18 mouse cellular contexts compared by ENCODE assay signal in the genomic region with DNA sequence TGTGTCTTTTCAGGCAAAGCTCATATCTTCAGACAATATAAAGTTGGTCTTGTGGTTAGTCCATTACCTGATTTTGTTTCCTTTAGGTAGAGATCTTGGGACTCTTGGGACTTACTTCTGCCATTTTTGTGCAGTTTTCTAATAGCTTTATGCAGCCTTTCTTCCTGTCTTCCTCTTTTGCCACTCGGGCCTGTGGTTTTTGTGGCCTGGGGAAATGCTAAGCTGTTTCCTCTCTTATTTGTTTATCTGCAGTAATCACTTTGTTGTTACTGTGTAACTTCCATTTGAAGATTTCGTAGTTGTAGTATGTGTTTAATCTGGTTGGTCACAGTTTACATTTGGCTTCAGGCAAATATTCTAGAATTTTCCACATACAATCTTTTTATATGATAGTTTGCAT. TPM values are rescaled to one million over a fixed set of nuclear protein-coding genes. Genes with fewer than 3 reads are reported as not detected.
A peak's percentile ranks its signal among the peaks of the same experiment; 100 is the strongest.
DNase-seq lines count a peak whose midpoint lies in the region; ATAC-seq and TF ChIP-seq lines count a peak whose summit lies in the region.
"Had no signal": no experiment of that assay in that cellular context is flagged by ENCODE, and none has a peak within 500 bp of the region (broad histone marks: within the 10 kb centered on the region; RNA-seq: fewer than 3 reads in every experiment).

No protein-coding gene starts in this region.

- no peak for TF ChIP-seq RAD21 in MEL (IDR thresholded peaks at IDR 0.05; ENCODE audit: low read depth, low read length)

- TF ChIP-seq CTCF in liver, adult 2 months (IDR thresholded peaks at IDR 0.05; ENCODE audit: low read depth, low read length): no peak
- no peak for TF ChIP-seq CTCF in MEL (IDR thresholded peaks at IDR 0.05 in 2 of 3, conservative IDR thresholded peaks at IDR 0.05 in 1 of 3; ENCODE audit: control insufficient read depth in 1 of 3, insufficient read depth in 1 of 3, low read depth in 2 of 3, low read length in 3 of 3, poor library complexity in 1 of 3, severe bottlenecking in 1 of 3)

- no peak for ATAC-seq in liver, embryonic 11.5 days (replicated peaks; ENCODE audit: low FRiP score)
- ATAC-seq: forebrain, embryonic 14.5 days; inflammation-experienced regulatory T-cells, adult 6 months had no signal

- no peaks in the 10 kb centered on the region for H3K79me2 ChIP-seq in liver, adult 2 months (ENCODE audit: control insufficient read depth, insufficient read depth, low read length)
- no peaks in the 10 kb centered on the region for H3K79me2 ChIP-seq in MEL (ENCODE audit: control insufficient read depth, insufficient read depth, low read length, poor library complexity)

- no peak for TF ChIP-seq POLR2A in liver, adult 2 months (IDR thresholded peaks at IDR 0.05; ENCODE audit: extremely low read depth, insufficient read depth, low read length)
- no peak for TF ChIP-seq POLR2A in MEL (IDR thresholded peaks at IDR 0.05; ENCODE audit: control insufficient read depth in 1 of 2, insufficient read depth in 1 of 2, low read depth in 1 of 2, low read length in 2 of 2, poor library complexity in 1 of 2)

- H3K27ac ChIP-seq in liver, adult 2 months (replicated peaks; ENCODE audit: insufficient read depth, low read depth, low read length): no peak overlapping the region
- H3K27ac ChIP-seq in liver, embryonic 11.5 days (ENCODE audit: low read depth, low read length): no peak overlapping the region
- H3K27ac ChIP-seq in MEL (ENCODE audit: control insufficient read depth, low read depth, low read length): no peak overlapping the region
- H3K27ac ChIP-seq: heart, adult 2 months; limb, embryonic 12.5 days; lung, embryonic 15.5 days had no signal

- H3K36me3 ChIP-seq in liver, adult 2 months (ENCODE audit: control insufficient read depth, insufficient read depth, low read length): no peaks in the 10 kb centered on the region
- H3K36me3 ChIP-seq in liver, embryonic 11.5 days (ENCODE audit: control insufficient read depth, insufficient read depth, low read length): no peaks in the 10 kb centered on the region
- H3K36me3 ChIP-seq in MEL (ENCODE audit: control insufficient read depth in 1 of 2, insufficient read depth in 2 of 2, low read length in 2 of 2): no peaks in the 10 kb centered on the region
- H3K36me3 ChIP-seq: limb, embryonic 12.5 days; lung, embryonic 15.5 days had no signal

- H3K4me1 ChIP-seq in liver, adult 2 months (ENCODE audit: control insufficient read depth, insufficient read depth, low read length): no peaks in the 10 kb centered on the region
- no peaks in the 10 kb centered on the region for H3K4me1 ChIP-seq in liver, embryonic 11.5 days (replicated peaks; ENCODE audit: control insufficient read depth, insufficient read depth, low read length)
- H3K4me1 ChIP-seq in MEL (ENCODE audit: control insufficient read depth in 1 of 2, insufficient read depth in 2 of 2, low read length in 2 of 2): no peaks in the 10 kb centered on the region
- H3K4me1 ChIP-seq: limb, embryonic 12.5 days; lung, embryonic 15.5 days had no signal

- no peaks in the 10 kb centered on the region for H3K9me3 ChIP-seq in liver, embryonic 11.5 days (ENCODE audit: control insufficient read depth, low read length)
- no peaks in the 10 kb centered on the region for H3K9me3 ChIP-seq in MEL (replicated peaks; ENCODE audit: insufficient read depth, low read length)
- H3K9me3 ChIP-seq: limb, embryonic 12.5 days; lung, embryonic 15.5 days had no signal

- peak; percentile 10 for DNase-seq in liver, adult 2 months (ENCODE audit: extremely low read depth, low read depth, low spot score)
- DNase-seq in liver, embryonic 11.5 days (ENCODE audit: low spot score): no peak
- DNase-seq in MEL (ENCODE audit: low read depth, low spot score): peak; percentile 64
- DNase-seq in induced T-regulatory cell, adult 2 months (ENCODE audit: low read depth): peak; percentile 4
- peak; percentile 9 for DNase-seq in skeletal muscle tissue, adult 2 months (ENCODE audit: low read depth, low spot score)
- DNase-seq in ovary, postnatal 36 days (ENCODE audit: low spot score): no peak
- no peak for DNase-seq in urinary bladder, adult 18-20 months (ENCODE audit: low spot score in 2 of 2)
- DNase-seq: adrenal gland, postnatal 14 days; cerebellum, adult 9-11 months; kidney, adult 9 months; right cerebral cortex, postnatal 14 days had no signal

- H3K4me3 ChIP-seq in liver, adult 2 months (ENCODE audit: insufficient read depth, low read depth, low read length): no peak overlapping the region
- H3K4me3 ChIP-seq in liver, embryonic 11.5 days (ENCODE audit: low read depth, low read length): no peak overlapping the region
- no peak overlapping the region for H3K4me3 ChIP-seq in MEL (ENCODE audit: control insufficient read depth in 1 of 2, insufficient read depth in 1 of 2, low read depth in 2 of 2, low read length in 2 of 2)
- H3K4me3 ChIP-seq: heart, adult 2 months; limb, embryonic 12.5 days; lung, embryonic 15.5 days; myocyte had no signal

- H3K4me2 ChIP-seq in liver, embryonic 11.5 days: no peak overlapping the region
- H3K4me2 ChIP-seq: limb, embryonic 12.5 days; lung, embryonic 15.5 days; midbrain, embryonic 11.5 days had no signal

- TF ChIP-seq EP300 in MEL (IDR thresholded peaks at IDR 0.05; ENCODE audit: low read depth in 1 of 2, low read length in 2 of 2): peak; percentile 45 to 55; a peak in 1 of 4 replicates

- H3K27me3 ChIP-seq in liver, adult 2 months (ENCODE audit: control insufficient read depth, insufficient read depth, low read length): no peaks in the 10 kb centered on the region
- no peaks in the 10 kb centered on the region for H3K27me3 ChIP-seq in liver, embryonic 11.5 days (replicated peaks; ENCODE audit: control insufficient read depth, insufficient read depth, low read length)
- no peaks in the 10 kb centered on the region for H3K27me3 ChIP-seq in MEL (ENCODE audit: control insufficient read depth in 1 of 2, insufficient read depth in 2 of 2, low read length in 2 of 2)
- H3K27me3 ChIP-seq: limb, embryonic 12.5 days; lung, embryonic 15.5 days had no signal

- H3K9ac ChIP-seq in liver, adult 2 months (ENCODE audit: low read depth, low read length): no peak overlapping the region
- H3K9ac ChIP-seq in liver, embryonic 11.5 days (ENCODE audit: low read depth, low read length): no peak overlapping the region
- no peak overlapping the region for H3K9ac ChIP-seq in MEL (ENCODE audit: control insufficient read depth, low read depth, low read length, poor library complexity, severe bottlenecking)
- H3K9ac ChIP-seq: limb, embryonic 12.5 days; lung, embryonic 15.5 days had no signal

- WGBS in liver, adult 2 months: 40% methylated on average over 2 of the region's 2 CpGs
- 32% methylated on average over 2 of the region's 2 CpGs for WGBS in liver, embryonic 11.5 days

TF ChIP-seq in MEL, 35 proteins besides CTCF, POLR2A, EP300 and RAD21:
- TF ChIP-seq HCFC1 (IDR thresholded peaks at IDR 0.05; ENCODE audit: low read depth, low read length) (no peak), GATA1 (IDR thresholded peaks at IDR 0.05; ENCODE audit: low read depth, low read length) (0 out of 2 replicates have a peak, but pooled peaks have one; percentile 12), RCOR1 (IDR thresholded peaks at IDR 0.05; ENCODE audit: low read depth, low read length) (0 out of 2 replicates have a peak, but pooled peaks have one; percentile 20), TAL1 (IDR thresholded peaks at IDR 0.05; ENCODE audit: low read length) (0 out of 2 replicates have a peak, but pooled peaks have one; percentile 9)
TF ChIP-seq in MEL: peak in this region for 3.

RNA-seq across cellular contexts. Expression of a gene that starts 10.8 kb away (rescaled TPM):
- 0.09 and 0.20 TPM in 2 replicates for total RNA-seq in liver, adult 2 months (2014; rRNA removed)
- 0.07 TPM in 1 of 2 replicates, not detected in the other for polyA plus RNA-seq in liver, adult 2 months (2012; rRNA removed)
- polyA plus RNA-seq in liver, embryonic 11.5 days (2014; fragmentation: Nextera tagmentation; extraction: Ambion mirVana): 4.5 and 5.1 TPM in 2 replicates
- not detected in 2 replicates for total RNA-seq in MEL (2012; rRNA removed)
- not detected for polyA plus RNA-seq in MEL (2012; ENCODE audit: insufficient read depth in 1 of 2, insufficient read length in 2 of 2, low read depth in 1 of 2, low replicate concordance in 2 of 2, missing spikeins in 1 of 2)
- polyA plus RNA-seq: myocyte had no signal

Comparison
In these comparisons a context has a peak if more than half of its experiments do, and no peak if none do; other contexts are left out.
1. DNase-seq: peak in liver, adult 2 months (single experiment), MEL (single experiment), induced T-regulatory cell, adult 2 months (single experiment) and skeletal muscle tissue, adult 2 months (single experiment); none in liver, embryonic 11.5 days (single experiment), ovary, postnatal 36 days (single experiment) and urinary bladder, adult 18-20 months (0 of 2).